Mouse (Mus musculus): Measurements from ENCODE around the gene Otof. TPM values are rescaled to one million over a fixed set of nuclear protein-coding genes. Genes with fewer than 3 reads are reported as not detected.
A peak's percentile ranks its signal among the peaks of the same experiment; 100 is the strongest.

Gene Otof
- total and polyA plus RNA-seq, 2 experiments from 2014 or later, result 5.5 to 12.2 TPM

GRCm38 (mm10) chr5:30387726-30388125 is 74.0 kb downstream of the Otof start:
- no peak overlapping the region for H3K4me2 ChIP-seq (ENCODE audit: low read depth, low read length)
- no peak overlapping the region for H3K9ac ChIP-seq (replicated peaks; ENCODE audit: low read length)
- no peaks in the 10 kb centered on the region for H3K4me1 ChIP-seq (ENCODE audit: insufficient read depth, low read length)
- no peaks in the 10 kb centered on the region for H3K9me3 ChIP-seq (ENCODE audit: low read length)
- peak; percentile 69 for TF ChIP-seq CTCF (IDR thresholded peaks at IDR 0.05; ENCODE audit: low read depth)
- DNase-seq (ENCODE audit: low spot score), result peak; percentile 34
- peak; percentile 61; the same call in 1 of the 2 replicates for ATAC-seq
- no peaks in the 10 kb centered on the region for H3K36me3 ChIP-seq (ENCODE audit: insufficient read depth, low read length)
- H3K27ac ChIP-seq, result no peak overlapping the region
- no peaks in the 10 kb centered on the region for H3K27me3 ChIP-seq (ENCODE audit: insufficient read depth, low read length)
- no peak overlapping the region for H3K4me3 ChIP-seq (ENCODE audit: low read length)
- WGBS, result 68% methylated on average over 6 of the region's 6 CpGs

GRCm38 (mm10) chr5:30382876-30383275 is 78.9 kb downstream of the Otof start:
- H3K4me1 ChIP-seq (ENCODE audit: insufficient read depth, low read length), result no peaks in the 10 kb centered on the region
- 54% methylated on average over 7 of the region's 7 CpGs for whole genome bisulfite sequencing
- H3K36me3 ChIP-seq (ENCODE audit: insufficient read depth, low read length), result no peaks in the 10 kb centered on the region
- TF ChIP-seq CTCF (IDR thresholded peaks at IDR 0.05; ENCODE audit: low read depth), result no peak
- H3K9ac ChIP-seq (replicated peaks; ENCODE audit: low read length), result no peak overlapping the region
- no peak for ATAC-seq
- no peak for DNase-seq (ENCODE audit: low spot score)
- H3K27ac ChIP-seq, result no peak overlapping the region
- H3K9me3 ChIP-seq (ENCODE audit: low read length), result no peaks in the 10 kb centered on the region
- H3K27me3 ChIP-seq (ENCODE audit: insufficient read depth, low read length), result no peaks in the 10 kb centered on the region
- no peak overlapping the region for H3K4me3 ChIP-seq (ENCODE audit: low read length)
- H3K4me2 ChIP-seq (ENCODE audit: low read depth, low read length), result no peak overlapping the region

- TF ChIP-seq CTCF (IDR thresholded peaks at IDR 0.05; ENCODE audit: low read depth), result no peak
Measured at GRCm38 (mm10) chr5:30369426-30369825, 92.3 kb downstream of the Otof start.

GRCm38 (mm10) chr5:30367405-30367804 is 94.3 kb downstream of the Otof start:
- H3K36me3 ChIP-seq (ENCODE audit: insufficient read depth, low read length), result no peaks in the 10 kb centered on the region
- no peak overlapping the region for H3K27ac ChIP-seq
- H3K4me2 ChIP-seq (ENCODE audit: low read depth, low read length), result no peak overlapping the region
- H3K4me3 ChIP-seq (ENCODE audit: low read length), result no peak overlapping the region
- 74% methylated on average over 8 of the region's 8 CpGs for WGBS
- no peak for TF ChIP-seq CTCF (IDR thresholded peaks at IDR 0.05; ENCODE audit: low read depth)
- H3K9me3 ChIP-seq (ENCODE audit: low read length), result no peaks in the 10 kb centered on the region
- no peaks in the 10 kb centered on the region for H3K4me1 ChIP-seq (ENCODE audit: insufficient read depth, low read length)
- DNase-seq (ENCODE audit: low spot score), result no peak
- no peak for ATAC-seq
- no peaks in the 10 kb centered on the region for H3K27me3 ChIP-seq (ENCODE audit: insufficient read depth, low read length)
- no peak overlapping the region for H3K9ac ChIP-seq (replicated peaks; ENCODE audit: low read length)

More at GRCm38 (mm10) chr5:30369426-30369825, 92.3 kb downstream of the Otof start:
- no peak overlapping the region for H3K4me2 ChIP-seq (ENCODE audit: low read depth, low read length)
- no peak for ATAC-seq
- H3K27me3 ChIP-seq (ENCODE audit: insufficient read depth, low read length), result no peaks in the 10 kb centered on the region
- DNase-seq (ENCODE audit: low spot score), result no peak
- no peaks in the 10 kb centered on the region for H3K36me3 ChIP-seq (ENCODE audit: insufficient read depth, low read length)
- no peak overlapping the region for H3K9ac ChIP-seq (replicated peaks; ENCODE audit: low read length)
- 71% methylated on average over 5 of the region's 5 CpGs for WGBS
- H3K4me3 ChIP-seq (ENCODE audit: low read length), result no peak overlapping the region
- H3K4me1 ChIP-seq (ENCODE audit: insufficient read depth, low read length), result no peaks in the 10 kb centered on the region
- H3K27ac ChIP-seq, result no peak overlapping the region
- H3K9me3 ChIP-seq (ENCODE audit: low read length), result no peaks in the 10 kb centered on the region

- H3K36me3 ChIP-seq (ENCODE audit: insufficient read depth, low read length), result no peaks in the 10 kb centered on the region
- no peaks in the 10 kb centered on the region for H3K27me3 ChIP-seq (ENCODE audit: insufficient read depth, low read length)
- no peaks in the 10 kb centered on the region for H3K9me3 ChIP-seq (ENCODE audit: low read length)
- ATAC-seq (no peak), DNase-seq (ENCODE audit: low spot score) (no peak)
- no peak overlapping the region for H3K4me2 ChIP-seq (ENCODE audit: low read depth, low read length)
- no peak overlapping the region for H3K9ac ChIP-seq (replicated peaks; ENCODE audit: low read length)
- no peak for TF ChIP-seq CTCF (IDR thresholded peaks at IDR 0.05; ENCODE audit: low read depth)
- WGBS, result 79% methylated on average over 10 of the region's 10 CpGs
- H3K4me3 ChIP-seq (ENCODE audit: low read length), result no peak overlapping the region
- H3K27ac ChIP-seq, result no peak overlapping the region
- H3K4me1 ChIP-seq (ENCODE audit: insufficient read depth, low read length), result no peaks in the 10 kb centered on the region
Measured at GRCm38 (mm10) chr5:30358436-30359099, 103.2 kb downstream of the Otof start.

- TF ChIP-seq CTCF (IDR thresholded peaks at IDR 0.05; ENCODE audit: low read depth), result no peak
- Histone ChIP-seq H3K27ac (no peak overlapping the region), H3K27me3 (ENCODE audit: insufficient read depth, low read length) (no peaks in the 10 kb centered on the region), H3K4me1 (ENCODE audit: insufficient read depth, low read length) (no peaks in the 10 kb centered on the region), H3K36me3 (ENCODE audit: insufficient read depth, low read length) (no peaks in the 10 kb centered on the region), H3K4me2 (ENCODE audit: low read depth, low read length) (no peak overlapping the region), H3K9ac (replicated peaks; ENCODE audit: low read length) (no peak overlapping the region), H3K9me3 (ENCODE audit: low read length) (no peaks in the 10 kb centered on the region), H3K4me3 (ENCODE audit: low read length) (no peak overlapping the region)
- WGBS, result 84% methylated on average over 7 of the region's 7 CpGs
- ATAC-seq, result no peak
- DNase-seq (ENCODE audit: low spot score), result no peak
Measured at GRCm38 (mm10) chr5:30356647-30357046, 105.1 kb downstream of the Otof start.

GRCm38 (mm10) chr5:30355559-30356159 is 106.1 kb downstream of the Otof start:
- 87% methylated on average over 14 of the region's 14 CpGs for WGBS
- no peak for TF ChIP-seq CTCF (IDR thresholded peaks at IDR 0.05; ENCODE audit: low read depth)
- DNase-seq (ENCODE audit: low spot score), result no peak
- Histone ChIP-seq H3K27ac (no peak overlapping the region), H3K4me3 (ENCODE audit: low read length) (no peak overlapping the region), H3K4me1 (ENCODE audit: insufficient read depth, low read length) (no peaks in the 10 kb centered on the region), H3K4me2 (ENCODE audit: low read depth, low read length) (no peak overlapping the region), H3K9ac (replicated peaks; ENCODE audit: low read length) (no peak overlapping the region), H3K27me3 (ENCODE audit: insufficient read depth, low read length) (no peaks in the 10 kb centered on the region), H3K36me3 (ENCODE audit: insufficient read depth, low read length) (no peaks in the 10 kb centered on the region), H3K9me3 (ENCODE audit: low read length) (no peaks in the 10 kb centered on the region)
- no peak for ATAC-seq
